Mouse (Mus musculus) urinary bladder, postnatal 4 days (tissue): ENCODE data around the gene Eci1.
"Not testable (repeated sequence)": the region's sequence is repeated elsewhere in the genome, so short reads cannot be mapped to it uniquely, and the experiment has no call there.

Source experiments
- DNase-seq, 2 experiments: peaks; one replicate each; pipeline ENCODE4 v3.0.0; 2021 to 2022; ENCODE audit warnings: low spot score in 2 of 2

The Eci1 gene

GRCm38 (mm10) chr17:24440377-24440776, 13.9 kb downstream of the Eci1 start:
- no peak for DNase-seq

- DNase-seq = no peak
Measured at GRCm38 (mm10) chr17:24441148-24441547, 14.7 kb downstream of the Eci1 start.

- no peak for DNase-seq
Measured at GRCm38 (mm10) chr17:24442107-24442506, 15.7 kb downstream of the Eci1 start.

- DNase-seq = no peak
Measured at GRCm38 (mm10) chr17:24442632-24443155, 16.3 kb downstream of the Eci1 start, which contains the start of gene Dnase1l2. Dnase1l2 (minus strand) TSS chr17:24443105.

- DNase-seq = no peak
Measured at GRCm38 (mm10) chr17:24443409-24443808, 17.0 kb downstream of the Eci1 start.

GRCm38 (mm10) chr17:24446590-24446989, 20.1 kb downstream of the Eci1 start:
- no peak for DNase-seq

GRCm38 (mm10) chr17:24449507-24449906, 23.1 kb downstream of the Eci1 start:
- no peak for DNase-seq

GRCm38 (mm10) chr17:24451220-24451619, 24.8 kb downstream of the Eci1 start:
- no peak for DNase-seq

- DNase-seq = no peak
Measured at GRCm38 (mm10) chr17:24453372-24453771, 26.9 kb downstream of the Eci1 start.

- DNase-seq = no peak
Measured at GRCm38 (mm10) chr17:24454218-24454755, 27.8 kb downstream of the Eci1 start.

GRCm38 (mm10) chr17:24454756-24455522, 28.5 kb downstream of the Eci1 start:
- peak; percentile 99 to 100 for DNase-seq

- DNase-seq = not testable (repeated sequence)
Measured at GRCm38 (mm10) chr17:24455523-24456206, 29.2 kb downstream of the Eci1 start.

GRCm38 (mm10) chr17:24461580-24461979, 35.1 kb downstream of the Eci1 start:
- no peak for DNase-seq

GRCm38 (mm10) chr17:24462932-24463331, 36.5 kb downstream of the Eci1 start:
- DNase-seq = no peak

- DNase-seq = no peak
Measured at GRCm38 (mm10) chr17:24463374-24464133, 37.1 kb downstream of the Eci1 start.

GRCm38 (mm10) chr17:24468636-24469246, 42.3 kb downstream of the Eci1 start:
- DNase-seq = no peak

GRCm38 (mm10) chr17:24469336-24469909, 43.0 kb downstream of the Eci1 start:
- DNase-seq = no peak

GRCm38 (mm10) chr17:24469910-24470602, 43.6 kb downstream of the Eci1 start, which contains the start of the genes E4f1 and Pgp:
E4f1 (minus strand) TSS chr17:24470313.
Pgp (plus strand) TSS chr17:24470392.
- peak; percentile 98 for DNase-seq

GRCm38 (mm10) chr17:24470701-24471527, 44.5 kb downstream of the Eci1 start:
- peak in 1 of 2 experiments; percentile 37 for DNase-seq
